7 mouse cellular contexts compared by ENCODE assay signal in genomic region chr14:45690520-45691246, GRCm38 (mm10). TPM values are rescaled to one million over a fixed set of nuclear protein-coding genes. Genes with fewer than 3 reads are reported as not detected.
DNase-seq lines count a peak whose midpoint lies in the region; ATAC-seq lines count a peak whose summit lies in the region.

No protein-coding gene starts in this region.

- peak overlapping the region; percentile 51 for H3K4me3 ChIP-seq in intestine, embryonic 16.5 days (ENCODE audit: low read length)
- H3K4me3 ChIP-seq in midbrain, embryonic 10.5 days = peak overlapping the region; percentile 64

- peak; percentile 85 for ATAC-seq in intestine, embryonic 16.5 days

- intact Hi-C loops in left cerebral cortex, postnatal 36 days (cut with DNase I) = loop anchor here (5.0 kb wide), 1 partner anchor 78 kb away; no protein-coding TSS in a partner anchor

- no peaks in the 10 kb centered on the region for H3K36me3 ChIP-seq in intestine, embryonic 16.5 days (ENCODE audit: control insufficient read depth, insufficient read depth, low read length)
- no peaks in the 10 kb centered on the region for H3K36me3 ChIP-seq in midbrain, embryonic 10.5 days

- no peaks in the 10 kb centered on the region for H3K9me3 ChIP-seq in intestine, embryonic 16.5 days (ENCODE audit: control insufficient read depth, low read length)
- H3K9me3 ChIP-seq in midbrain, embryonic 10.5 days (replicated peaks) = no peaks in the 10 kb centered on the region

- no peak overlapping the region for H3K27ac ChIP-seq in intestine, embryonic 16.5 days (ENCODE audit: low read length)
- H3K27ac ChIP-seq in midbrain, embryonic 10.5 days (replicated peaks) = peak overlapping the region; percentile 89

- H3K9ac ChIP-seq in intestine, embryonic 16.5 days (ENCODE audit: low read depth, low read length) = peak overlapping the region; percentile 61

- WGBS in intestine, embryonic 16.5 days = 2% methylated on average over 16 of the region's 16 CpGs
- whole genome bisulfite sequencing in midbrain, embryonic 10.5 days = 2% methylated on average over 16 of the region's 16 CpGs

- peak overlapping the region; percentile 64 for H3K4me2 ChIP-seq in intestine, embryonic 16.5 days (ENCODE audit: low read depth, low read length)

- no peaks in the 10 kb centered on the region for H3K4me1 ChIP-seq in intestine, embryonic 16.5 days (ENCODE audit: control insufficient read depth, insufficient read depth, low read length)
- peaks cover 9% of the 10 kb centered on the region for H3K4me1 ChIP-seq in midbrain, embryonic 10.5 days

- H3K27me3 ChIP-seq in intestine, embryonic 16.5 days (replicated peaks; ENCODE audit: control insufficient read depth, insufficient read depth, low read length) = no peaks in the 10 kb centered on the region
- H3K27me3 ChIP-seq in midbrain, embryonic 10.5 days (ENCODE audit: low read depth, poor library complexity, severe bottlenecking) = no peaks in the 10 kb centered on the region

- DNase-seq in adrenal gland, adult 8-10 months = peak; percentile 17
- DNase-seq in embryo, embryonic 11 days = peak; percentile 75
- DNase-seq in gastrocnemius, postnatal 4 days (ENCODE audit: low spot score in 2 of 2) = peak; percentile 18 to 40
- DNase-seq in left cerebral cortex, postnatal 36 days (ENCODE audit: low spot score in 2 of 2) = peak; percentile 46 to 53
- DNase-seq in midbrain, embryonic 10.5 days (ENCODE audit: low spot score) = peak; percentile 69
- DNase-seq in skeletal muscle tissue, adult 2 months (ENCODE audit: low read depth, low spot score) = peak; percentile 18

RNA-seq across cellular contexts. Expression of gene Ddhd1, which starts 32.7 kb away (rescaled TPM):
- 10 to 100 TPM; 17.1 to 21.1 (median 18.9) TPM for total RNA-seq in adrenal gland, adult 8-10 months (2022)
- total RNA-seq in gastrocnemius, postnatal 4 days (2021) = 10 to 100 TPM; 13.0 to 17.9 TPM
- 5.8 and 6.5 TPM in 2 replicates for polyA plus RNA-seq in intestine, embryonic 16.5 days (2015; fragmentation: Nextera tagmentation; extraction: Ambion mirVana)
- total RNA-seq in left cerebral cortex, postnatal 36 days (2021) = 10 to 100 TPM; 70.1 to 92.5 TPM
- polyA plus RNA-seq in midbrain, embryonic 10.5 days (2016; fragmentation: Nextera tagmentation; extraction: Ambion mirVana) = 5.6 and 6.9 TPM in 2 replicates

Comparison
In these comparisons a context has a peak if more than half of its experiments do, and no peak if none do; other contexts are left out.
1. DNase-seq: peak in every context shown above with its lines; median percentile 75 in embryo, embryonic 11 days; 69 in midbrain, embryonic 10.5 days; 50 in left cerebral cortex, postnatal 36 days; 29 in gastrocnemius, postnatal 4 days; 18 in skeletal muscle tissue, adult 2 months; 17 in adrenal gland, adult 8-10 months.